Mouse (Mus musculus): ENCODE results near the gene Tmem245. TPM values are rescaled to one million over a fixed set of nuclear protein-coding genes. Genes with fewer than 3 reads are reported as not detected.
A peak's percentile ranks its signal among the peaks of the same experiment; 100 is the strongest.

Gene Tmem245
- polyA plus RNA-seq, 1 experiment from 2014 or later = 9.8 TPM

DNA sequence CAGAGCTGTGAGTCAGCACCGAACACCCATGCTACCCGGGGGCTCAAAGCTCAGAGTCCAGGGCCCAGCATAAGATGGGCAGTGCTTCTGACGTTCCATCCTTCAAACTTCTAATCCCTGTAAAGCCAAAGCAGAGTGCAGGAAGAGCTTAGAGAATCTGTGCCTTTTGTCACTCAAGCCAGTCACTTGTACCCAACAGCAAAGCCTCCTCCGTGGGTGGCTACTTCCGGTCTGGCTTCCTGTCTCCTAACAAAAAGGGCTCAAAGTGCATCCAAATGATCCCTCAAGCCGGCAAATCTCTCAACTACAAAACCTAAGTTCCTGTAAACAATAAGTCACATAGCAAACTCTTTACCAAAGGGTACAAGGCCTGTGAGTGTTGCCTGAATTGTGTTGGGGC lies 2.3 kb upstream of the Tmem245 start:
- WGBS = 78% methylated on average over 6 of the region's 6 CpGs
- Histone ChIP-seq H3K4me3 (no peak overlapping the region), H3K27ac (no peak overlapping the region), H3K9ac (no peak overlapping the region), H3K9me3 (no peaks in the 10 kb centered on the region), H3K4me1 (replicated peaks) (peaks cover 19% of the 10 kb centered on the region), H3K27me3 (peaks cover 5% of the 10 kb centered on the region; the same call in 1 of the 2 replicates), H3K36me3 (no peaks in the 10 kb centered on the region), H3K4me2 (no peak overlapping the region)
- ATAC-seq (ENCODE audit: low FRiP score) = no peak

DNA sequence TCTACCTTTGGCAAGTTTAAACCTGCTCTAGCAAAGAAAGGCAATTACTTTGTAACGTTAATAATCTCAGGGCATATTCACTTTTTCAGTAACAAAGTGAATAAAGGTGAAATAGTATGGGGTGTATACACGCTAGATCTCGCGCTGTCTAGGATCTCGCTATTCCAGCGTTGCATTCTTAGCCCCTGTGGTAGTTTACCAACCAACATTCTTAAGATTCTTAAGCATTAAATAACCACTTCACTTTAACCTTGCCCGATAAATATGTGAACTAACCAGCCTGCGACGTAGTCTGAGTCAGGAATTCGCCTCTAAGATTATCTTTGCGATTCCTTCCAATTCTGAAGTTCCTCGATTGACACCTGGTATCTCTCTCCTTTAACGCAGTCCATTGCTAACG lies 1.1 kb downstream of the Tmem245 start:
- no peak for ATAC-seq (ENCODE audit: low FRiP score)
- Histone ChIP-seq H3K4me1 (replicated peaks) (peaks cover 34% of the 10 kb centered on the region), H3K4me3 (peak overlapping the region; percentile 69), H3K9me3 (no peaks in the 10 kb centered on the region), H3K27ac (no peak overlapping the region), H3K27me3 (peaks cover 5% of the 10 kb centered on the region; the same call in 1 of the 2 replicates), H3K36me3 (no peaks in the 10 kb centered on the region), H3K9ac (peak overlapping the region; percentile 78), H3K4me2 (peak overlapping the region; percentile 97)
- 2% methylated on average over 14 of the region's 14 CpGs for WGBS

DNA sequence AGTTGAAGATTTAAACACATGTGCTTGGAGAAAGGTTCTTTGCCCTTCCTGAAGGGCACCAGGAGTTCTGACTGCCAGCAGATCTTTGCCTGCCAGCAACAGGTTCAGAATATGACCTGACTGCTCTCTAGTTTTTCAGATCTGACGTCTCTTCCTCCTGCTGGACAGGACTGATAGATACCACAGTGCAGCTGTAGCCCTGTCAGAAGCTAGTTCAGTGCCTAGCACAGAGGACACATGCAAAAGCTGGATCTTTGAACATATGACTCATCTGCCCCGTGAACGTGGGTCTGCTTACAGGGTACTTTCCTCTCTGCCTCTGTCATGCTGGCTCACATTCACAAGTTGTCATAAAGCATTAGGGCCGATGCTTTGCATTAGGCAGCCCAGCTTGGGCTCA lies 3.0 kb downstream of the Tmem245 start:
- no peak overlapping the region for H3K9ac ChIP-seq
- H3K4me2 ChIP-seq = no peak overlapping the region
- peaks cover 2% of the 10 kb centered on the region; the same call in 1 of the 2 replicates for H3K27me3 ChIP-seq
- no peaks in the 10 kb centered on the region for H3K9me3 ChIP-seq
- peaks cover 34% of the 10 kb centered on the region for H3K4me1 ChIP-seq (replicated peaks)
- H3K4me3 ChIP-seq = no peak overlapping the region
- WGBS = 70% methylated on average over 4 of the region's 4 CpGs
- H3K36me3 ChIP-seq = no peaks in the 10 kb centered on the region
- H3K27ac ChIP-seq = no peak overlapping the region
- ATAC-seq (ENCODE audit: low FRiP score) = no peak

DNA sequence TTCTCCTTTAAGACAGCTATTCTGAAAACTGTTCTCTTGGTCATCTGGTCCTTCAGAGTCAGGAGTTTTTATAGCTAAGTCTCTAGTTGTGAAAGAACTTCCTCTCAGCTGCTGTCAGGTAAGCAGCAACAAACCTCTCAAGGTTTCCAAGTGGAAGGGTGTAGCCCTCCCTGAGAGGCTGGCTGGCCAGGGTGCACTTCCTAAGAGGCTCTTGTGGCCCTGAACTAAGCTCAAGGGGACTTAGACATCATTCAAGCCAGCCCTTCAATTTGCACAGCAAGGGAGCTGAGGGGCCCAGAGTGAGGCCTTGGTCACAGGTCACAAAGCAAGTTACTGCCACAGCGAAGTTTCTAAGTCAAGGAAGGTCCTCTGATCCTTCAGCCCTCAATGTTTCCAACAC lies 4.0 kb downstream of the Tmem245 start:
- Histone ChIP-seq H3K27me3 (0 out of 2 replicates have a peak, but pooled peaks cover 2% of the 10 kb centered on the region), H3K4me1 (replicated peaks) (peaks cover 34% of the 10 kb centered on the region), H3K4me2 (no peak overlapping the region), H3K36me3 (no peaks in the 10 kb centered on the region), H3K9ac (no peak overlapping the region), H3K27ac (no peak overlapping the region), H3K9me3 (no peaks in the 10 kb centered on the region), H3K4me3 (no peak overlapping the region)
- WGBS = 37% methylated on average over 1 of the region's 1 CpGs
- no peak for ATAC-seq (ENCODE audit: low FRiP score)

DNA sequence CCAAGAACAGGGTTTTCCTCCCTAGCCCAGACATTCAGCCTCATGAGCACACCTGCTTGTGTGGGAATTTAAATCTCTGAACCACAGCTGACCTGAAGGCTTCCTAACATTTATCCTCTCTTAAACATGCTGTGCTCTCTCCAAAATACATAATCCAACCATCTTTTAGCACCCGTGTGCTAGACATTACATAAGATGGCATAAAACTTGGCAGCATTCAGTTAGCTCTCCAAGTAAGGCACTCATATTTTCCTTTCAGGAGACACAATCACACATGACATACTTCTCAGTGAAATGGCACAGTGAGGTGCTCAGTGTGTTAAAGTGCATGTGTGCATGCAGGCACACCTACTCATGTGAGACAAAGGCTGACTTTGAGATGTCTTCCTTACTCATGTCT lies 4.7 kb downstream of the Tmem245 start:
- H3K27me3 ChIP-seq = 0 out of 2 replicates have a peak, but pooled peaks cover 2% of the 10 kb centered on the region
- no peak overlapping the region for H3K27ac ChIP-seq
- ATAC-seq (ENCODE audit: low FRiP score) = no peak
- H3K9ac ChIP-seq = no peak overlapping the region
- WGBS = 96% methylated on average over 1 of the region's 1 CpGs
- no peak overlapping the region for H3K4me3 ChIP-seq
- H3K36me3 ChIP-seq = no peaks in the 10 kb centered on the region
- no peak overlapping the region for H3K4me2 ChIP-seq
- peaks cover 34% of the 10 kb centered on the region for H3K4me1 ChIP-seq (replicated peaks)
- H3K9me3 ChIP-seq = no peaks in the 10 kb centered on the region

DNA sequence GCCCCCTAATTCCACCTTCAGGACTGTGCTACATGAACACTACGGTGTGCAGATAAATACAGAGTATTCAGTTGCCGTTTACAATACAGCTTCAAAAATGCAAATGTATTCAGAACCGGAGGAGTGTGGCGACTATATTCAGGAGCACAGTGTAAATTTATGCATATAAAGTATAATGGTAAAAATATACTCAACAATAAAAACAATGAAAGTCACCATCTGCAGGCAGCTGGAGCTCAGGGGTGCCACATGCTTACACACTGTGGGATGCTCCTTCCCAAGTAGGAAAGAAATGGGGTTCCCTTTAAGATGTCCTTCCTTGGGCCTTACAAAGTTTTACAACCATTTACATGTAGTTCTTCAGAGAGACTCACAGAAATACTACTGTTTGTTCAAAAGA lies 5.8 kb downstream of the Tmem245 start:
- Histone ChIP-seq H3K9me3 (no peaks in the 10 kb centered on the region), H3K27me3 (0 out of 2 replicates have a peak, but pooled peaks cover 2% of the 10 kb centered on the region), H3K9ac (no peak overlapping the region), H3K27ac (no peak overlapping the region), H3K36me3 (no peaks in the 10 kb centered on the region), H3K4me1 (replicated peaks) (peaks cover 32% of the 10 kb centered on the region), H3K4me3 (no peak overlapping the region), H3K4me2 (no peak overlapping the region)
- WGBS = 44% methylated on average over 4 of the region's 4 CpGs
- no peak for ATAC-seq (ENCODE audit: low FRiP score)

DNA sequence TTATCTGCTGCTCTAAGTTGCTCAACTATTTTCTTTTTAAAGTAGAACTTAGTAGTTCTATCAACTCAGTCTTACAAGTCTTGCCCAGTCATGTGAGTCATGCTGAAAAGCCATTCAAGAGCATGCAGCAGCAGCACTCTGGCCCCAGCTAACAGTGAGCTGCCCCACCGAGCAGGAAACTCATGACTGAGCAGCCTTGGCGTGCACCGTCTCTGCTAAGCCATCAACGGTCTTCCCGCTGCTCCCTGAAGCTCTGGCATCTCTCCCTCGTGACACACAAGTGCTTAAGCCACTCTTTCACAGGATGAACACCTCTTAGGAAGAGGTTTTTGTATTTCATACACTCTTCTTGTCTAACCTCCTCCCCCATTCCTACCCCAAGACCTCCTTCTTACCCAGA lies 10.1 kb downstream of the Tmem245 start:
- WGBS = 66% methylated on average over 6 of the region's 6 CpGs
- Histone ChIP-seq H3K27me3 (no peaks in the 10 kb centered on the region), H3K4me3 (no peak overlapping the region), H3K9ac (no peak overlapping the region), H3K36me3 (peaks cover 24% of the 10 kb centered on the region), H3K4me1 (replicated peaks) (no peaks in the 10 kb centered on the region; the same call in 1 of the 2 replicates), H3K4me2 (no peak overlapping the region), H3K27ac (no peak overlapping the region), H3K9me3 (no peaks in the 10 kb centered on the region)
- no peak for ATAC-seq (ENCODE audit: low FRiP score)

DNA sequence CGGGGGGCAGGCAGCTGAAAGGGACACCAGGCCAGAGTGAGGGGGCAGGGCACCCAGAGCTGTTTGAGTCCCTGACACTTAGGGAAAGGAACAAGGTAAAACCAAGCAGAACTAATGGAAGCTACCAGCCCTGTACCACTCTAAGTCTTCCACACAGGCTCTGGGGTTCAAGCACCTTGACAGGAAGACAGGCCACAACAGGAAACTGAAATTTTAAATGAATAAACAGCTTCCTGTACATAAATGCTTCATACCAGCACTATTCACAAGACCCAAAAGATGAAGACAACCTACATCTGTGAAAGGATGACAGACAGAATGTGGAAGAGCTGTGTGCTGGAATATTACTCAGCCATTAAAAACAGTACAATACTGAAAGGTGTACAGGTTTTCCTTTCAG lies 11.9 kb downstream of the Tmem245 start:
- Histone ChIP-seq H3K4me2 (no peak overlapping the region), H3K36me3 (peaks cover 24% of the 10 kb centered on the region), H3K9me3 (no peaks in the 10 kb centered on the region), H3K4me3 (no peak overlapping the region), H3K27me3 (no peaks in the 10 kb centered on the region), H3K9ac (no peak overlapping the region), H3K27ac (no peak overlapping the region), H3K4me1 (replicated peaks) (no peaks in the 10 kb centered on the region)
- ATAC-seq (ENCODE audit: low FRiP score) = no peak
- WGBS = 80% methylated on average over 1 of the region's 1 CpGs

DNA sequence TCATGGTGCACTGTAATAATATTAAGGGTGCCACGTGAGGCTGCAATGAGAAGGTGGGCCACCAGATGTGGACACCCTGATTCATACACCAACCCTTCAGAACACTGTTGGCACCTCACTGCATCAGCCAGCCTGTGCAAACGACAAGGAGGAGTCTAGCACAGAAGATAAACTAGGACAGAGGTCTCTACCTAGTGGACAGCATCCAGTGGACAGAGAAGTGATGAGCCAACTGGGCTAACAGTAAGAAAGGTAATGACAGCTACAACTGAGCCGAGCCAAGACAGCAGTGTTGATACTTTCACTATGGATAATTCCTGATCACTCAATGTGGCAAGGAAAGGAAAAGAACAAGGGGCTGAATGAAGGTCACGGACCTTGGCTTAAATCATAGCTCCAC lies 14.1 kb downstream of the Tmem245 start:
- no peak overlapping the region for H3K27ac ChIP-seq
- peaks cover 24% of the 10 kb centered on the region for H3K36me3 ChIP-seq
- H3K9me3 ChIP-seq = no peaks in the 10 kb centered on the region
- 0 out of 2 replicates have a peak, but pooled peaks cover 2% of the 10 kb centered on the region for H3K4me1 ChIP-seq (replicated peaks)
- no peaks in the 10 kb centered on the region for H3K27me3 ChIP-seq
- H3K4me3 ChIP-seq = no peak overlapping the region
- ATAC-seq (ENCODE audit: low FRiP score) = no peak
- 94% methylated on average over 4 of the region's 4 CpGs for WGBS
- H3K9ac ChIP-seq = no peak overlapping the region
- no peak overlapping the region for H3K4me2 ChIP-seq

DNA sequence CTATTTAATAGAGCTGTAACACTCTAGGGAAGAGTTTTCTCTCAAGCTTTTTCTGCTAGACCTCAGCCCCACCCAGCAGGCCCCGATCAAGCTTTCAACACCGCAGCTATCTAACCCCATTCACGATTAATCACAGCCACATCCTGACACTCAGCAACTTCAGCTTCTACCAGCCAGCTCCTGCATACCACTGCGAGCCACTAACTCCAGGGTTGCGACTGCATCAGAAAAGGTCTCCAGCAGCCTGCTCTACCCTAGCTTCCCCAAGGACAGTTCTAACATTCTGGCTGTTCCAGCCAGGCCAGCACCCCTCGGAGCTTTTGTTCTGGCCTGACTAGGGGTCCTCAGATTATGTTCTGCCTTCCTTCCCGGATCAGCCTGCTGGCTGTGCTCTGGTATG lies 15.1 kb downstream of the Tmem245 start:
- WGBS = 47% methylated on average over 7 of the region's 7 CpGs
- no peak overlapping the region for H3K27ac ChIP-seq

DNA sequence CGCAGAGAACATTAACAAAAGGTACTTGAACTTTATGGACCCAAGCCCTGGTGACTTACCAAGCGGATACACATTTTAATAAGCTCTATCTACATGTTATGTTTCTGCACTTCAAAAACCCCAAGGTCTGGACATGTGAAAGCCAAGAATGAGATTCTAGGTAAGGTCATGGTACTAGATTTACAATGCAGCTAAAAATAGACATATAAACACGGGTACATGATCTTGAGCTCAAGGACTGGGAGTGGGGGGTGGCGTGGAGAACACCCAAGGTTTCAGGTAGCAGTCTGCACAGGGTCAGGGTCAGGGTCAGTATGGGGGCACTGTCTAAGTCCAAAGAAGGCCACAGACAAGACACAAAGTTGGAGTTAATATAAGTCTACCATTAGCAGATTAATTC lies 16.9 kb downstream of the Tmem245 start:
- H3K4me3 ChIP-seq = no peak overlapping the region
- no peak overlapping the region for H3K27ac ChIP-seq
- H3K36me3 ChIP-seq = peaks cover 24% of the 10 kb centered on the region
- H3K4me2 ChIP-seq = no peak overlapping the region
- no peaks in the 10 kb centered on the region for H3K27me3 ChIP-seq
- 87% methylated on average over 4 of the region's 4 CpGs for WGBS
- no peak overlapping the region for H3K9ac ChIP-seq
- 0 out of 2 replicates have a peak, but pooled peaks cover 2% of the 10 kb centered on the region for H3K4me1 ChIP-seq (replicated peaks)
- no peaks in the 10 kb centered on the region for H3K9me3 ChIP-seq
- no peak for ATAC-seq (ENCODE audit: low FRiP score)

More for the DNA sequence above, 15.1 kb downstream of the Tmem245 start:
- Histone ChIP-seq H3K27me3 (no peaks in the 10 kb centered on the region), H3K4me2 (no peak overlapping the region), H3K36me3 (peaks cover 24% of the 10 kb centered on the region), H3K9ac (no peak overlapping the region), H3K4me1 (replicated peaks) (0 out of 2 replicates have a peak, but pooled peaks cover 2% of the 10 kb centered on the region), H3K4me3 (no peak overlapping the region), H3K9me3 (no peaks in the 10 kb centered on the region)
- no peak for ATAC-seq (ENCODE audit: low FRiP score)

DNA sequence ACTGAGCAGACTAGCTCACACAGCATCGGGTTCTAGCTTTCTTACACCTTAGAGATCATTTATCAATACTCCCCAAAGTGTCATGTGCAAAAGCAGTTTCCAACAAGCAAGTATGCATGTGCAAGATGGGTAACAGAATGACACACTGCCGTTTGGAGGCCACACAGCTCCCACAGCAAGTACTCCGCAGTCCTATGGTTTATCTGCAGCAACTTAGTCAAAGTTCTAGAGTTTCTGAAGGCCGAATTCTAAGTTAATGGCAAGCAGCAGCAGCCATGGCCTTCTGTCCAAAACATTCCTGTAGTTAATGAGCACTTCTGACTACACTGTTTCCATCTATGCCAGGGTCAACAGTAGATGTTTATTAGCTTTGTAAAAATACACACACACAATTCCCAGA lies 20.3 kb downstream of the Tmem245 start:
- Histone ChIP-seq H3K27ac (no peak overlapping the region), H3K9ac (no peak overlapping the region), H3K36me3 (peaks cover 35% of the 10 kb centered on the region), H3K4me1 (replicated peaks) (0 out of 2 replicates have a peak, but pooled peaks cover 2% of the 10 kb centered on the region), H3K9me3 (no peaks in the 10 kb centered on the region), H3K4me3 (no peak overlapping the region), H3K4me2 (no peak overlapping the region), H3K27me3 (no peaks in the 10 kb centered on the region)
- WGBS = 95% methylated on average over 4 of the region's 4 CpGs
- no peak for ATAC-seq (ENCODE audit: low FRiP score)

DNA sequence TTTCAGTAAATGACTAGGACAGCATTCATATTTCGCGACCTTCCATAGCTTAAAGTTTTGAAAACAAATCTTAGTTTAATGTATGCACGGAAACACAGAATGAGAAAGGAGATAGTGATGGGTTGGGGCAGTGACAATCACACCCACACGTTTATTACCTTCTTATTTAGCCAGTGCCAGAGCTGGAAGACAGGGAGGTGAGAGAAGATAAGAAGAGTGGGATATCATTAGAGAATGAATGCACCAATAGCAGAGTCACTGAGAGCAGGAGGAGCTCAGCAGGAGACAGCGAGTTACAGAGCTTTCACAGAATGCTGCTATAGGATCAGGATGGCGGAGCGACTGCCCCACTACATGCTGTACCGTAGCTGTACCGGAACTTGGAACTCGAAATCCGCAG lies 25.0 kb downstream of the Tmem245 start:
- Histone ChIP-seq H3K4me1 (replicated peaks) (no peaks in the 10 kb centered on the region), H3K4me2 (no peak overlapping the region), H3K4me3 (no peak overlapping the region), H3K9me3 (no peaks in the 10 kb centered on the region), H3K36me3 (peaks cover 46% of the 10 kb centered on the region), H3K27ac (no peak overlapping the region), H3K9ac (no peak overlapping the region), H3K27me3 (no peaks in the 10 kb centered on the region)
- no peak for ATAC-seq (ENCODE audit: low FRiP score)
- 95% methylated on average over 11 of the region's 11 CpGs for WGBS
